Mouse (Mus musculus) MEL (cell line): ENCODE measurements around the gene Fam81b.

Experiments
- CTCF ChIP-seq, 3 experiments: IDR thresholded peaks in 2 of 3; conservative IDR thresholded peaks in 1 of 3; 2 replicates each; pipeline ENCODE4 v1.5.1; 2011 to 2012; ENCODE audit warnings: low read length in 3 of 3, low read depth in 2 of 3, mild to moderate bottlenecking in 2 of 3, improper control_type of control experiment in 1 of 3, inconsistent platforms in 1 of 3, mixed read lengths in 1 of 3, moderate library complexity in 1 of 3; ENCODE audit not compliant: control insufficient read depth in 1 of 3, insufficient read depth in 1 of 3, poor library complexity in 1 of 3, severe bottlenecking in 1 of 3
- POLR2AphosphoS2 ChIP-seq: IDR thresholded peaks from 2 replicates; pipeline ENCODE4 v1.6.1; 2011; ENCODE audit warnings: low read length, improper control_type of control experiment

- TF ChIP-seq POLR2AphosphoS2 (no peak), CTCF (IDR thresholded peaks at IDR 0.05 in 2 of 3, conservative IDR thresholded peaks at IDR 0.05 in 1 of 3; ENCODE audit: control insufficient read depth in 1 of 3, insufficient read depth in 1 of 3, low read depth in 2 of 3, low read length in 3 of 3, poor library complexity in 1 of 3, severe bottlenecking in 1 of 3) (no peak)
Observed at GRCm38 (mm10) chr13:76160587-76160986, 144.3 kb downstream of the Fam81b start.
